Mouse (Mus musculus): ENCODE measurements around the gene Adat3. TPM values are rescaled to one million over a fixed set of nuclear protein-coding genes. Genes with fewer than 3 reads are reported as not detected.

Adat3 gene
- polyA plus RNA-seq, 1 experiment from 2014 or later, result 10.9 TPM

DNA sequence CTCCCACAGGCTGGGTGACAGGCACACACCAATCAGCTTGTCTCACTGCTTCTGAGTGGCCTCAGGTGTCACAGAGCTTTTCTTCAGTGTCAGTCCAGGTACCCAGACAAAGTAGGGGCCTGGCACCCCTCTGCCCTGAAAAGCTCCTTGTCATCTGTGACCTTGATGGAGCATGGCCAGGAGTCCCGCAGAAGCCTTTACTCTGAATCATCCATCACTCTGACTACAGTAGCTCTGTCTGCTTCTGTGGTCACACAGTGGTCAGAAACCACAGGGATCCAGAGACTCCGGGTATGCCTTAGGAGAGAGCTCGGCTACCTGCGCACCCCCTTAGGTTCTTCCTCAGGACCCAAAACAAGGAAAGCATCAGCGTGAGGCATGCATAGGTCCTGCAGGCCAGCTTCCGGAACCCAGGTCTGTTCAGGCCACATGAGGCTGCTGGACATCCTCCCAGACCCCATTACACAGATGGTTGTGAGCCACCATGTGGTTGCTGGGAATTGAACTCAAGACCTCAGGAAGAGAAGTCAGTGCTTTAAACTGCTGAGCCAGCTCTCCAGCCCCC lies 50.6 kb downstream of the Adat3 start:
- 91% methylated on average over 6 of the region's 6 CpGs for WGBS
- no peak for DNase-seq (ENCODE audit: low spot score)
- Histone ChIP-seq H3K4me3 (no peak overlapping the region), H3K36me3 (replicated peaks) (peaks cover 38% of the 10 kb centered on the region), H3K27ac (replicated peaks) (no peak overlapping the region), H3K9me3 (no peaks in the 10 kb centered on the region), H3K27me3 (replicated peaks; ENCODE audit: low read depth, poor library complexity, severe bottlenecking) (no peaks in the 10 kb centered on the region), H3K4me1 (peaks cover 33% of the 10 kb centered on the region)

DNA sequence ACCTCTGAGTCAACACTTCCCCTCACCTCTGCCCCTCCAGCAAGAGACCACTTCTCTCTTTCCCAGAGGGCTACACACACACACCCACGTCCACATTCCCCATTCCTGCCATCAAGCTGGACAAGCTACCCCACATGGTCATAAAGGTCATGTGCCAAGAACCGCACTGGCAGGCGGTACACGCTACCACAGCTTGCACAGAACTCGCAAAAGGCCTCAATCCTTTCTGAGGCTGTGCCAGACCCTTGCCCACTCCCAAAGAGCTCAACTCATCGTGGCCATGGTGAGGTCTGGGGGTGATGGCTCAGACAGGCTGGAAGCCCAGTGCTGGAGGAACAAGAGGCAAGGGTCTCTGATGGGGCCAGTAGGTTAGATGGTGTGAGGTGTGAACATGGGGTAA lies 52.2 kb downstream of the Adat3 start:
- Histone ChIP-seq H3K27ac (replicated peaks) (peak overlapping the region; percentile 31; the same call in 1 of the 2 replicates), H3K36me3 (replicated peaks) (peaks cover 24% of the 10 kb centered on the region), H3K9me3 (no peaks in the 10 kb centered on the region), H3K4me3 (peak overlapping the region; percentile 95), H3K4me1 (peaks cover 41% of the 10 kb centered on the region), H3K27me3 (replicated peaks; ENCODE audit: low read depth, poor library complexity, severe bottlenecking) (no peaks in the 10 kb centered on the region)
- DNase-seq (ENCODE audit: low spot score), result no peak
- WGBS, result 87% methylated on average over 6 of the region's 6 CpGs

DNA sequence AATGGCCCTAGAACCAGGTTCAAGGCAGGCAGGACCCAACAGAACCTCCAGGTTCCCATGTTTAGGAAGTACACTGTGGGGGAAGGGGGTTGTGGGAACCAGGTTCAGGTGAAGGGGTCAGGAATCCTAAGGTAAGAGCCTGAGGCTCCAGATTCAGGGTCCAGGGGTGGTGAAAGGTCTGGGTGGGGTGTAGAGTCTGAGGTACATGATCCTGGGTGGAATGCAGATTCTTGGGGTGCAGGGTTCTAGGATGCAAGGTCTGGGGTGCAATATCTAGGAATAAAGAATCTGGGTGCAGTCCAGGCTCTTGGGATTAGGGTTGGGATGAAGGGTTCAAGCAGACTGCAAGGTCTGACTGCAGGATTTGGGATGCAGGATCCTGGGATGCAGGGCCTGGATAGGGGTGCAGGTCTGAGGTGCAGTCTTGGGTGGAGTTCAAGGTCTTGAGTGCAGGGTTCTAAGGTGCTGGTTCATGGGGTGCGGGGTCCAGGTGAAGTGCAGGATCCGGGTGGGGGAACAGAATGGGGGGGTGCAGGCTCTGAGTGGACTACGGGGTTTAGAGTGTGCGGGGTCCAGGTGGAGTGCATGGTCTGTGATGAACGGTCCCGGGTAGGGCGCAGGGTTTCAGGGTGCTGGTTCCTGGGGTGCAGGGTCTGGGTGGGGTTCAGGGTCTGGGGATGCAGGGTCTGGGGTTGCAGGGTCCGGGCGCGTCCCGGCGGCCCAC lies 52.9 kb downstream of the Adat3 start:
- Histone ChIP-seq H3K27ac (replicated peaks) (peak overlapping the region; percentile 96), H3K36me3 (replicated peaks) (peaks cover 18% of the 10 kb centered on the region), H3K4me3 (peak overlapping the region; percentile 95), H3K9me3 (no peaks in the 10 kb centered on the region), H3K27me3 (replicated peaks; ENCODE audit: low read depth, poor library complexity, severe bottlenecking) (no peaks in the 10 kb centered on the region), H3K4me1 (peaks cover 41% of the 10 kb centered on the region)
- DNase-seq (ENCODE audit: low spot score), result no peak
- 5% methylated on average over 12 of the region's 12 CpGs for WGBS

DNA sequence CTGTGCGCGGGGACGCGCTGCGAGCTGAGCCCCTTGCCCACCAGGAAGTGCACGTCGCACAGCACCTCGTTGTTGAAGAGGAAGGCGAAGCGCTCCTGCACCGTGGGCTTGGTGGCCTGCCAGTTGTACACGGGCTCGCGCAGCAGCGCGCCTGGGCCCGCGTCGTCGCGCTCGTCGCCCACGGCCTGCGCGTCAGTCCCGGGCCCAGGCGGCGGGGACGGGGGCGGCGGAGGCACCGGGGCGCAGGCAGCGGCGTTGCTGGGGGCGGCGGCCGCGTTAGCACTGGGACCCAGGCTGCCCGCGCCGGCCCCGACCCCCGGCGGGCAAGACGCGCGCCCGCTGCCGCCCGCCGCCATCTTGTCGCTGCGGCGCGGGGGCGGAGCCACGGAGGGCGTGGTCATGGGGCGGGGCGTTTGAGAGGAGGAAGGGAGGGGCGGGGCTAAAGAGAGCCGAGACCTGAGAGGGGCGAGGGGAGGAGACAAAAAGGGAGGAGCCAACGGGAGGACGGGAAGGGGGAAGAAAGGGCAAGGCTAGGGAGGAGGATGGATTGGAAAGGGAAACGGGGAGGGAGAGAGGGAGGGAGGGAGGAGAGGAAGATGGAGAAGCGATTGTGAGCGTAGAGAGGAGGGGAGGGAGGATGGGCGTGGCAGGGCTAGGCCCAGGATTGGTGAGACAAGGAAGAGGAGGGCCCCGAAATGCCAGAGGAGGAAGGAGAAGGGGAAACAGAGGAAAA lies 53.6 kb downstream of the Adat3 start:
- Histone ChIP-seq H3K4me3 (peak overlapping the region; percentile 95), H3K27me3 (replicated peaks; ENCODE audit: low read depth, poor library complexity, severe bottlenecking) (no peaks in the 10 kb centered on the region), H3K36me3 (replicated peaks) (peaks cover 11% of the 10 kb centered on the region), H3K9me3 (no peaks in the 10 kb centered on the region), H3K27ac (replicated peaks) (peak overlapping the region; percentile 96), H3K4me1 (peaks cover 41% of the 10 kb centered on the region)
- DNase-seq (ENCODE audit: low spot score), result peak; percentile 99
- WGBS, result 1% methylated on average over 72 of the region's 72 CpGs

DNA sequence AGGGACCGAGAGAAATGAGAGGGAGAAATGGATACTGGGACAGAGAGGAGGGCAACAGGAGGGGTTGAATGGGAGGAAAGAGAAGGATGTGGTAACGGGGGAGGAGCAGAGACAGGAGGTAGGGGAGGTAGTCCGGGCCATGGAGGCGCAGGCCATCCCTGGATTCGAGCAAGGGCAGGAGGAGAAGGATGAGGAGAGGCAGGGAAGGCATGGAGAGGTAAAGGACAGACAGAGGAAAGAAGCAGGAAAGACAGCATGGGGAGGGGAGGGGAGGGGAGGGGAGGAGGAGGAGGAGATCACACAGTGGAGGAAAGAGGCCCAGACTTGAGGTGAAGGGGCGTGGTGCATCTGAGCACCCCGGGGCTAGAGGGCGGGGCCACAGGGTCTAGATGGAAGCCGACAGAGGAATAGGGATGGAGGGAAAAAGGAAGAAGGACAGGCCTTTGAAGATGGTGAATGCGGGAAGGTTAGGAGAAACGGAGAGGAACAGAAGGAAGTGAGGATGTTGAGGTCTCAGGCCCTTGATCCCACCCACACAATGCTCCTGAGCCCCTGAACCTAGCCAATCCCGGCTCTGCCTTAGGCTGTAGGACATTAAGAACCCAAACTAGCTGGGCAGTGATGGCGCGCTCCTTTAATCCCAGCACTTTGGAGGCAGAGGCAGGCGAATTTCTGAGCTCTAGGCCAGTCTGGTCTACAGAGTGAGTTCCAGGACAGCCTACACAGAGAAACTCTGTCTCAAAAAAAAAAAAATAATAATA lies 54.4 kb downstream of the Adat3 start, which contains the start of gene Btbd2:
Gene Btbd2 (minus strand): TSS at position 209 of the 761 bp plus-strand sequence.
- peaks cover 41% of the 10 kb centered on the region for H3K4me1 ChIP-seq
- no peaks in the 10 kb centered on the region for H3K9me3 ChIP-seq
- no peak for DNase-seq (ENCODE audit: low spot score)
- H3K4me3 ChIP-seq, result peak within 1 kb of the TSS; percentile 95
- H3K36me3 ChIP-seq (replicated peaks), result peaks cover 4% of the 10 kb centered on the region
- WGBS, result 17% methylated on average over 15 of the region's 15 CpGs
- no peaks in the 10 kb centered on the region for H3K27me3 ChIP-seq (replicated peaks; ENCODE audit: low read depth, poor library complexity, severe bottlenecking)
- peak within 1 kb of the TSS; percentile 96 for H3K27ac ChIP-seq (replicated peaks)

Small RNA genes lying within 50 kb of the gene (microRNA-seq; reads per million reads assigned to microRNA genes)
- gene Mir6912, result not detected

Other genes with a start within 250 kb of the Adat3 start
- gene Plk5, start 246.4 kb upstream of the Adat3 start, polyA plus RNA-seq (2016; fragmentation: Nextera tagmentation; extraction: Ambion mirVana), result 0.37 and 0.43 TPM in 2 replicates
- gene Mex3d, start 215.2 kb upstream of the Adat3 start, polyA plus RNA-seq (2016; fragmentation: Nextera tagmentation; extraction: Ambion mirVana), result 6.4 and 7.1 TPM in 2 replicates
- gene Mbd3, start 203.3 kb upstream of the Adat3 start, polyA plus RNA-seq (2016; fragmentation: Nextera tagmentation; extraction: Ambion mirVana), result 371 and 377 TPM in 2 replicates
- 615 and 629 TPM in 2 replicates for gene Uqcr11, start 196.1 kb upstream of the Adat3 start, polyA plus RNA-seq (2016; fragmentation: Nextera tagmentation; extraction: Ambion mirVana)
- 225 and 235 TPM in 2 replicates for gene Tcf3, start 169.2 kb upstream of the Adat3 start, polyA plus RNA-seq (2016; fragmentation: Nextera tagmentation; extraction: Ambion mirVana)
- 0.17 and 0.58 TPM in 2 replicates for gene Onecut3, start 108.0 kb upstream of the Adat3 start, polyA plus RNA-seq (2016; fragmentation: Nextera tagmentation; extraction: Ambion mirVana)
- 0.51 and 0.75 TPM in 2 replicates for gene Atp8b3, start 63.8 kb upstream of the Adat3 start, polyA plus RNA-seq (2016; fragmentation: Nextera tagmentation; extraction: Ambion mirVana)
- 34.7 and 35.0 TPM in 2 replicates for gene Rexo1, start 41.3 kb upstream of the Adat3 start, polyA plus RNA-seq (2016; fragmentation: Nextera tagmentation; extraction: Ambion mirVana)
- 8.5 TPM in 2 replicates for gene Klf16, start 25.6 kb upstream of the Adat3 start, polyA plus RNA-seq (2016; fragmentation: Nextera tagmentation; extraction: Ambion mirVana)
- gene Abhd17a, start 12.5 kb upstream of the Adat3 start, polyA plus RNA-seq (2016; fragmentation: Nextera tagmentation; extraction: Ambion mirVana), result 79.8 and 84.9 TPM in 2 replicates
- gene Scamp4, start within 50 bp of the Adat3 start, polyA plus RNA-seq (2016; fragmentation: Nextera tagmentation; extraction: Ambion mirVana), result 84.8 and 88.2 TPM in 2 replicates
- gene Gm49322, start 3.1 kb downstream of the Adat3 start, polyA plus RNA-seq (2016; fragmentation: Nextera tagmentation; extraction: Ambion mirVana), result 5.7 and 6.4 TPM in 2 replicates
- 198 TPM in 2 replicates for gene Csnk1g2, start 20.0 kb downstream of the Adat3 start, polyA plus RNA-seq (2016; fragmentation: Nextera tagmentation; extraction: Ambion mirVana)
- gene Btbd2, start 54.2 kb downstream of the Adat3 start, polyA plus RNA-seq (2016; fragmentation: Nextera tagmentation; extraction: Ambion mirVana), result 83.2 and 84.8 TPM in 2 replicates
- 118 and 119 TPM in 2 replicates for gene Mknk2, start 75.2 kb downstream of the Adat3 start, polyA plus RNA-seq (2016; fragmentation: Nextera tagmentation; extraction: Ambion mirVana)
- 54.4 and 54.7 TPM in 2 replicates for gene Mob3a, start 99.1 kb downstream of the Adat3 start, polyA plus RNA-seq (2016; fragmentation: Nextera tagmentation; extraction: Ambion mirVana)
- 10.5 and 10.8 TPM in 2 replicates for gene Izumo4, start 99.3 kb downstream of the Adat3 start, polyA plus RNA-seq (2016; fragmentation: Nextera tagmentation; extraction: Ambion mirVana)
- 60.5 and 61.5 TPM in 2 replicates for gene Ap3d1, start 139.4 kb downstream of the Adat3 start, polyA plus RNA-seq (2016; fragmentation: Nextera tagmentation; extraction: Ambion mirVana)
- gene Dot1l, start 152.3 kb downstream of the Adat3 start, polyA plus RNA-seq (2016; fragmentation: Nextera tagmentation; extraction: Ambion mirVana), result 23.5 and 25.0 TPM in 2 replicates
- 114 and 127 TPM in 2 replicates for gene Sf3a2, start 195.3 kb downstream of the Adat3 start, polyA plus RNA-seq (2016; fragmentation: Nextera tagmentation; extraction: Ambion mirVana)
- 181 and 184 TPM in 2 replicates for gene Plekhj1, start 195.7 kb downstream of the Adat3 start, polyA plus RNA-seq (2016; fragmentation: Nextera tagmentation; extraction: Ambion mirVana)
- 0.11 and 0.17 TPM in 2 replicates for gene Amh, start 202.4 kb downstream of the Adat3 start, polyA plus RNA-seq (2016; fragmentation: Nextera tagmentation; extraction: Ambion mirVana)
- gene Jsrp1, start 210.6 kb downstream of the Adat3 start, polyA plus RNA-seq (2016; fragmentation: Nextera tagmentation; extraction: Ambion mirVana), result 0.26 and 0.52 TPM in 2 replicates
- gene Oaz1, start 223.8 kb downstream of the Adat3 start, polyA plus RNA-seq (2016; fragmentation: Nextera tagmentation; extraction: Ambion mirVana), result 2,205 and 2,316 TPM in 2 replicates
- gene Lingo3, start 241.2 kb downstream of the Adat3 start, polyA plus RNA-seq (2016; fragmentation: Nextera tagmentation; extraction: Ambion mirVana), result 1.3 and 1.6 TPM in 2 replicates